Mouse (Mus musculus) c-Kit-positive CD71-positive TER-119-negative erythroid progenitor cells, embryonic 14.5 days (primary cell): ENCODE data around the gene C8g.

ENCODE experiments used
- DNase-seq: peaks from one replicate; pipeline ENCODE4 v3.0.0-alpha.2; 2013; ENCODE audit warnings: low read depth

Gene C8g

GRCm38 (mm10) chr2:25465816-25466635 is 35.5 kb downstream of the C8g start:
- DNase-seq, result no peak

- DNase-seq, result no peak
These were observed 36.3 kb downstream of the C8g start for GRCm38 (mm10) chr2:25465256-25465655.

- no peak for DNase-seq
These were observed 37.9 kb downstream of the C8g start for GRCm38 (mm10) chr2:25463630-25464029.

GRCm38 (mm10) chr2:25461407-25461806 is 40.1 kb downstream of the C8g start:
- DNase-seq, result no peak

- DNase-seq, result peak; percentile 98
These were observed 40.8 kb downstream of the C8g start, which contains the start of gene Paxx for GRCm38 (mm10) chr2:25460551-25461309. Gene Paxx (minus strand): TSS chr2:25461094.

GRCm38 (mm10) chr2:25460135-25460534 is 41.4 kb downstream of the C8g start:
- DNase-seq, result no peak

- no peak for DNase-seq
These were observed 42.6 kb downstream of the C8g start for GRCm38 (mm10) chr2:25458911-25459310.

- no peak for DNase-seq
These were observed 44.3 kb downstream of the C8g start for GRCm38 (mm10) chr2:25457022-25457896.

- no peak for DNase-seq
These were observed 45.1 kb downstream of the C8g start, which contains the start of gene Clic3 for GRCm38 (mm10) chr2:25456205-25456953. Gene Clic3 (plus strand): TSS chr2:25456838.

- DNase-seq, result no peak
These were observed 48.6 kb downstream of the C8g start for GRCm38 (mm10) chr2:25452951-25453350.

GRCm38 (mm10) chr2:25450853-25451647 is 50.5 kb downstream of the C8g start:
- no peak for DNase-seq
